Mouse (Mus musculus): Measurements from ENCODE around the gene Med13.
"Not testable (repeated sequence)": the region's sequence is repeated elsewhere in the genome, so short reads cannot be mapped to it uniquely, and the experiment has no call there.

Gene Med13

GRCm38 (mm10) chr11:86378981-86379380 lies 21.6 kb upstream of the Med13 start:
- DNase-seq = no peak

- DNase-seq = no peak
Measured at GRCm38 (mm10) chr11:86377841-86378240, 20.4 kb upstream of the Med13 start.

- DNase-seq = no peak
Measured at GRCm38 (mm10) chr11:86376707-86377106, 19.3 kb upstream of the Med13 start.

- DNase-seq = no peak
Measured at GRCm38 (mm10) chr11:86375086-86375485, 17.7 kb upstream of the Med13 start.

GRCm38 (mm10) chr11:86371266-86371665 lies 13.9 kb upstream of the Med13 start:
- no peak for DNase-seq

GRCm38 (mm10) chr11:86369860-86370259 lies 12.5 kb upstream of the Med13 start:
- DNase-seq = no peak

GRCm38 (mm10) chr11:86369003-86369402 lies 11.6 kb upstream of the Med13 start:
- no peak for DNase-seq

- DNase-seq = no peak
Measured at GRCm38 (mm10) chr11:86364709-86365452, 7.5 kb upstream of the Med13 start.

GRCm38 (mm10) chr11:86357984-86358528 lies 654 bp upstream of the Med13 start:
- peak; percentile 98 to 99 for DNase-seq

GRCm38 (mm10) chr11:86356007-86356853 lies 1.2 kb downstream of the Med13 start:
- DNase-seq = peak; percentile 17

- DNase-seq = no peak
Measured at GRCm38 (mm10) chr11:86353586-86353985, 3.8 kb downstream of the Med13 start.

GRCm38 (mm10) chr11:86351766-86352315 lies 5.6 kb downstream of the Med13 start:
- no peak for DNase-seq

GRCm38 (mm10) chr11:86350636-86351138 lies 6.7 kb downstream of the Med13 start:
- DNase-seq = no peak

GRCm38 (mm10) chr11:86349325-86349724 lies 8.1 kb downstream of the Med13 start:
- no peak for DNase-seq

- no peak for DNase-seq
Measured at GRCm38 (mm10) chr11:86348872-86349271, 8.5 kb downstream of the Med13 start.

GRCm38 (mm10) chr11:86347387-86348122 lies 9.8 kb downstream of the Med13 start:
- DNase-seq = no peak

- DNase-seq = no peak
Measured at GRCm38 (mm10) chr11:86346525-86346924, 10.9 kb downstream of the Med13 start.

- not testable (repeated sequence) for DNase-seq
Measured at GRCm38 (mm10) chr11:86344940-86345339, 12.5 kb downstream of the Med13 start.

GRCm38 (mm10) chr11:86324251-86324650 lies 33.2 kb downstream of the Med13 start:
- no peak for DNase-seq

GRCm38 (mm10) chr11:86314992-86315391 lies 42.4 kb downstream of the Med13 start:
- DNase-seq = peak in 1 of 2 experiments; percentile 7

GRCm38 (mm10) chr11:86310280-86310679 lies 47.1 kb downstream of the Med13 start:
- DNase-seq = no peak

GRCm38 (mm10) chr11:86292201-86292600 lies 65.2 kb downstream of the Med13 start:
- DNase-seq = not testable (repeated sequence)

Data from B cell, adult 2 months (primary cell).